Mouse (Mus musculus) MEL (cell line): ENCODE measurements around the gene Glt8d2.

Experiments used
- CTCF ChIP-seq, 3 experiments: IDR thresholded peaks in 2 of 3; conservative IDR thresholded peaks in 1 of 3; 2 replicates each; pipeline ENCODE4 v1.5.1; 2011 to 2012; ENCODE audit warnings: low read length in 3 of 3, low read depth in 2 of 3, mild to moderate bottlenecking in 2 of 3, improper control_type of control experiment in 1 of 3, inconsistent platforms in 1 of 3, mixed read lengths in 1 of 3, moderate library complexity in 1 of 3; ENCODE audit not compliant: control insufficient read depth in 1 of 3, insufficient read depth in 1 of 3, poor library complexity in 1 of 3, severe bottlenecking in 1 of 3
- ETS1 ChIP-seq: IDR thresholded peaks from 2 replicates; pipeline ENCODE4 v1.6.1; 2012; ENCODE audit warnings: low read depth, mild to moderate bottlenecking, inconsistent platforms, low read length, improper control_type of control experiment, moderate library complexity
- NRF1 ChIP-seq: IDR thresholded peaks from 2 replicates; pipeline ENCODE4 v1.6.1; 2014; ENCODE audit warnings: low read depth, mild to moderate bottlenecking, inconsistent platforms, low read length, improper control_type of control experiment, moderate library complexity; ENCODE audit not compliant: poor library complexity, insufficient read depth, severe bottlenecking
- UBTF ChIP-seq: IDR thresholded peaks from 2 replicates; pipeline ENCODE4 v1.6.1; 2012; ENCODE audit warnings: low read depth, mild to moderate bottlenecking, inconsistent platforms, low read length, improper control_type of control experiment, moderate library complexity, borderline replicate concordance; ENCODE audit not compliant: insufficient read depth

DNA sequence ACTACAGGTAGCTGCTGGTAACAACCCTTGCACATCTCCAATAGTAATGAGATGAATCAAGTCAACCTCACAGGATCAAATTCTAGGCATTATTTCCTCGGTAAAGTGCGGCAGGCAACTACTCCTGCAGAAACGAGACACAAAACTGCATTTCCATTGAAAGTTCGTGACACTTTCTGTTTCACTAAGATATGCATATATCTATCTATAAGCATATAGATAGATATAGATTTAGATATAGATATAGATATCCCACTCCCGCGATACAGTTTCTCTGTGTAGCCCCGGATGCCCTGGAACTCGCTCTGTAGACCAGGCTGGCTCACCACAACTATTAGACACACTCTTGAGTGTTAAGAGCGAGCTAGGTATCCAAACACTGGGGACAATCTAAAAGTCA lies 68.2 kb downstream of the Glt8d2 start:
- TF ChIP-seq CTCF (IDR thresholded peaks at IDR 0.05 in 2 of 3, conservative IDR thresholded peaks at IDR 0.05 in 1 of 3; ENCODE audit: control insufficient read depth in 1 of 3, insufficient read depth in 1 of 3, low read depth in 2 of 3, low read length in 3 of 3, poor library complexity in 1 of 3, severe bottlenecking in 1 of 3) (no peak), UBTF (no peak), NRF1 (no peak), ETS1 (no peak)
